Mouse (Mus musculus) bone marrow, adult 2 months (tissue): ENCODE results near the gene 6430548M08Rik.

Source experiments
- CTCF ChIP-seq: fragments of 200-500 bp; IDR thresholded peaks from 2 replicates; pipeline ENCODE4 v1.5.1; 2011; ENCODE audit warnings: low read length, control low read depth; ENCODE audit not compliant: control insufficient read depth, insufficient read depth
- POLR2A ChIP-seq: fragments of 200-500 bp; IDR thresholded peaks from 2 replicates; pipeline ENCODE4 v1.6.1; 2011; ENCODE audit warnings: low read depth, mild to moderate bottlenecking, control low read depth, low read length, borderline replicate concordance; ENCODE audit not compliant: control insufficient read depth

DNA sequence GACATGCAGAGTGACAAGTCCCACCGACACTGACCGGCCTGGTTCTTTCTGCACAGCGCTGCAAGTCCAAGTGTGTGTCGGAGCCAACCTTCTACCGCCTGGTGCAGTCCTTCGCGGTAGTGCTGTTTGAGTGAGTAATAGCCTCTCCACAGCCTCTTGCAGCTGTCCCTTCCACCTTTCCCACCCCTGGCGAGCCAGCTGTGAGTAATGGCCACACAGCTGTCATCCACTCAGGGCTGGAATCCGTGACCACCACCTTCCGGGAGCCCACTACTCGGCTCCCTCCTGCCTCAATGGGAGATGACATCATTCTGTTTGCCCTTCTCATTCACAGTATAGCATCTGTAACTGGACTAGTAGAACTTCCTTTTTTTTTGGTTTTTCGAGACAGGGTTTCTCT is 36.1 kb downstream of the 6430548M08Rik start:
- TF ChIP-seq CTCF (no peak), POLR2A (no peak)
